Mouse (Mus musculus) leukemia stem cell, adult 10-12 weeks (primary cell): ENCODE measurements around the gene Vmn2r93. TPM values are rescaled to one million over a fixed set of nuclear protein-coding genes. Genes with fewer than 3 reads are reported as not detected.

Experiments
- polyA plus RNA-seq: library from polyadenylated mRNA; stranded (reverse); fragments of >175 nt; gene quantifications from 2 replicates; pipeline ENCODE4 v1.2.3, GENCODE M21; 2012; ENCODE audit warnings: low replicate concordance

Gene Vmn2r93
- polyA plus RNA-seq: 0.11 TPM in 1 of 2 replicates, not detected in the other

DNA sequence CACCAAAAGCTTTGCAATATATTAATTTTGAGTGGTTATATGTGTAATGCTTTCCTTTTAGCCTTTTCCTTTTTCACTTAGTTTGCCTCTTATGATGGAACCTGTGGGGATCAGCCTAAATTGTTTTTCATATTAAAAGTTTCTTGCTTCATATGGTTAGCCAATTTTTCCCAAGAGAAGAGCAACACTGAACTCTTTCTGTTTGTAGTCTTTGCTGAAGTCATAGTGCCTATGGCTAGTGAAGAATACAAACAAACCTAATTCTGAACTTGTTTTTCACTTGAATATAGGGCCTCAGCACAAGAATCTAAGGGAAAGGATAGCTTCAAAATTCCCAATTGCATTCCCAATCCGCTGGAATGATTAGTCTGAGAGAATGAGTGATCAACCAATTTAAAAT is at the start of gene Vmn2r93:
Vmn2r93 (plus strand) TSS at position 301 of the 400 bp plus-strand sequence.

DNA sequence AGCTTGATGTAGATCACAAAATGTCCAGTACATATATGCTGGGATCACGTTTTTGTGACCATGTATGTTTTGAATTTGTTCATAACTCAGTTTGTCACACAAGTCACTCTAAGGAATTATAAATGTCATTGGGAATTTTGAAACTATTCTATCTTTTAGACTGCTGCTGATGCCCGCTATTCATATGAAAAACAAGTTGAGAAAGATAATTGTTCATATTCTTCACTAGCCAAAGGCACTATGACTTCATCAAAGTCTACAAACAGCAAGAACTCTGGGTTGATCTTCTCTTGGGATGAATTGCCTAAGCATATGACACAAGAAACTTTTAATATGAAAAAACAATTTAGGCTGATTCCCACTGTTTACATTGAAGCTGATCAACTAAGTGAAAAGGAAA is 20.2 kb upstream of the Vmn2r93 start, which contains the start of gene Vmn2r94:
Vmn2r94 (minus strand) TSS at position 101 of the 400 bp plus-strand sequence.

Other genes with a start within 250 kb of the Vmn2r93 start
- gene Vmn2r124, start 248.7 kb upstream of the Vmn2r93 start, polyA plus RNA-seq: not detected in 2 replicates
- not detected in 2 replicates for gene Vmn2r91, start 213.1 kb upstream of the Vmn2r93 start, polyA plus RNA-seq
- gene Vmn2r92, start 146.2 kb upstream of the Vmn2r93 start, polyA plus RNA-seq: 0.05 TPM in 1 of 2 replicates, not detected in the other
- not detected in 2 replicates for gene Vmn2r94, start 20.3 kb upstream of the Vmn2r93 start, polyA plus RNA-seq
- gene Vmn2r95, start 126.0 kb downstream of the Vmn2r93 start, polyA plus RNA-seq: 0.01 TPM in 1 of 2 replicates, not detected in the other